Mouse (Mus musculus): ENCODE measurements at regions not wholly inside any gene's neighbourhood (a gene's known extent, or its start where the extent isn't known, plus 50 kb on each side); places are given as distances from the start of the nearest gene placed in this dataset.
A peak's percentile ranks its signal among the peaks of the same experiment; 100 is the strongest.

DNA sequence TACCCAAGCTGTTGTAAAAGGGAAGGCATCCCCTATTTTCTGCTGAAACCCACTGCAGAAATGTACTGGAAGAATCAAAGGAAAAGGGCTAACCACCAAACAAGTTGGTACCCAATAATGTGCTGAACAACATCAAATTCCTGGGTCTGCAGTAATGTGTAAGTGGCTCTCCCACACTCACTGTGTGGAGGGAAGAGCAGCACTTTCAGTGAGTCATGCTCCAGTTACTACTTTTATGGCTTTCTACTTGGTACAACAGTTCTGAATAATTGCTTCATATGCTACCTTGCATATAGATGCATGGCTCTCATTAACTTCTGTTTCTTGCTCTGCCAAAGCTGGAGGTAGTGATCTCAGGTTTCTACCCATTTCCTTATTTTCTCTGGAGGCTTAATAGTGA is 427.8 kb downstream of the 1700129C05Rik start:
- DNase-seq: no peak
- intact Hi-C loops (cut with DNase I; ENCODE audit: low total_unique reads): no loop called here

DNA sequence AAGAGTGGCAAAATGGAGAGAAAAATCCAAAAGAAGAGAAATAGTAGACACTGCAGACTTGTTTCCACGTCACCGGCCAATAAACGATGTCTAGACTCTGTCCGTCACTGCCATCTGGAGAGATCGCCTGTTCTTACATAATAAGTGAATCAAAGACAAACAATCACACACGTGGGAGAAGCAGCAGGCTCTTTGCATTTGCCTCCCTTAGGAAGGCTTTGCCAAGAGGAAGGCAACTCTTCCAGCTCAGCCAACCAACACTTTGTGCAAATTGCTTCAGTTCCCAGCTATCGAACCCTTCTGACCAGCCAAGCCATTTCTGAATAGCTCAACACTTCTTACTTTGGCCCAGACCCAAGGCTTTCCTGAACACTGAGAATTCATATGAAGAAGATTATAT is 432.8 kb downstream of the 1700129C05Rik start:
- intact Hi-C loops (cut with DNase I; ENCODE audit: low total_unique reads): no loop called here
- no peak for DNase-seq

DNA sequence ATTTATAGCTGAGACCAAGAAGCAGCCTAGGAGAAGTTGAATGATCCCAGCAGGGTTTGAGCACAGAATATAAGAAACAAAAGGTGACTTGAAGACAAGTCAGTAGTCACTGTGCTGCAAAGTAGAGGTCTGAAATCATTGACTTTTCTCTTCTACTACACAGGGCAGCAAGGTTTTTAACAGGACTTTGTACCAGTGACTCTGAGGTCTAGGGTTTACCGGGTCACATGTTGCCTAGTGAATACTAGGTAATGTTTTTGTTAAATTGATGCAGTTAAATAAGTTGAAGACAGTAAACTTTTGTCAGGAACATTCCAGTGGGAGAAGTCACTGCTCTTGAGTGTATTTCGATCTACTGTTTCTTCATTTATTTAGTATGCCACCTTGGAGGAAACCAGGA is 433.4 kb downstream of the 1700129C05Rik start:
- intact Hi-C loops (cut with DNase I; ENCODE audit: low total_unique reads): no loop called here
- DNase-seq: no peak

DNA sequence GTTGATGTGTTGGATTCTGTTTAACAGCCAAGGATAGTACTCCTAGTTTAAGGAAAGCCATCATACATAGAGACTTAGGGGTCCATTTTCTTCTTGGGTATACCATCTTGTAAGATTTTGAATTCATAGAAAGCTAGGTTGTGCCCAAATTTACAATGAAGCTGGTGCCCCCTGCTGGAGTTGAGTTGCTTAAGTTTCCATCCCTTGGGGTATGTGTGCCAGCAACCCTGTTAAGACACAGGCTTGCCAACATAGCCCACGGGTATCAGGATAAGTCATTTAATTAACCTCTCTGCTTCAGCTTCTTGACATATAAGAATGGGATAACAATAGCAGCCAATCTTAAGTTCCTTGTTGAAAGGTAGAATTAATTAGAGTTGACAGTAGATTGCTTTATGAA is 440.9 kb downstream of the 1700129C05Rik start:
- intact Hi-C loops (cut with DNase I; ENCODE audit: low total_unique reads): loop anchor here (5.0 kb wide), 1 partner anchor 664 kb away; no protein-coding TSS in a partner anchor
- DNase-seq: peak; percentile 20

DNA sequence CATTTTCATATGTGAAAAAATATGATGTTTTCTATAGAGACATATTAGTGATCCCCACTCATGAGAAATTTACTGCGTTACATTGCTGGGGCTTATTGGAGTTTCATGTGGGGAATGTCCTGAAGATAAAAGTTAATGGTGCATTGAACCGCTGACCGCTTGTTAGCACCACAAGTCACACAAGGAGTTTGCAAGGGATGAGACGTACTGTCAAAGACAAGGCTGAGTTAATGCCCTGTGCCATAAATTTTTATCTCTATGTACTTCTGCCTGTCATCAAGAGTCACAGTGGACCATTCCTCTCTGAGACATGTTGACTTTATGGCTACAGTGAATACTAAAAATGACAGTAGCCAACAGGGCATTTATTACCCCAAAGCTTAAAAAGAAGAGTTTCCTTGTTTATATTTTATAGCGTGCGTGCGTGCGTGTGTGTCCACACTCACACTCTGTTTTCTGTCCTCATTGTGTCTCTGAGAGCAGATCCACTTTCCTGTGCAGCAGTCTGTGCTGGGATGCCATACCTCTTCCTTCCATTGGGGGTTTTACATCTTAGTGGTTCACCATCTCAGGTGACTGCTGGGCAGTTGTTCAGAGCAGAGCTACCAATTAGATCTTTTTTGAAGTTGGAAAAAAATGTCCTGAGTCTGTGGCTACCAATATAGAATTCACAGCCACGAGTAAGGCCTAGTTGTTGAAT is 451.4 kb downstream of the 1700129C05Rik start:
- no peak for DNase-seq
- intact Hi-C loops (cut with DNase I; ENCODE audit: low total_unique reads): no loop called here

DNA sequence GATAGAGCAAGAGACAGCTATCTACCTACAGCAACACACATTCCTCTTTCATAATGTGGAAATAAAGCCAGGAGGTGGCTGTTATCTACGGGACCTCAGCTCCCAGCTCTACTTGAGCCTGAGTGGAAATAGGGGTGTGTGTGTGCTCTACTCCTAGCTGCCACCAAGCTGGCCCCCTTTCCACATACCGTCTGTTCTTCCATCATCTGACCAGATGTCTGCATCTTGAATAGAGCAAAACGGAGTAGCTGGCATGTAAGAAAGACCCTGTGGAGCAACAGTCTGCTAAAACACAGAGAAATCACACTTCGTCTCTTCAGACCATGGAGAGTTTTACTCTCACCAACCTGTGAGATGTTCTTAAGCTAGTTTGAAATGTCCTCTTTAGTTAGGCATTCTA is 454.9 kb downstream of the 1700129C05Rik start:
- DNase-seq: no peak
- intact Hi-C loops (cut with DNase I; ENCODE audit: low total_unique reads): no loop called here

DNA sequence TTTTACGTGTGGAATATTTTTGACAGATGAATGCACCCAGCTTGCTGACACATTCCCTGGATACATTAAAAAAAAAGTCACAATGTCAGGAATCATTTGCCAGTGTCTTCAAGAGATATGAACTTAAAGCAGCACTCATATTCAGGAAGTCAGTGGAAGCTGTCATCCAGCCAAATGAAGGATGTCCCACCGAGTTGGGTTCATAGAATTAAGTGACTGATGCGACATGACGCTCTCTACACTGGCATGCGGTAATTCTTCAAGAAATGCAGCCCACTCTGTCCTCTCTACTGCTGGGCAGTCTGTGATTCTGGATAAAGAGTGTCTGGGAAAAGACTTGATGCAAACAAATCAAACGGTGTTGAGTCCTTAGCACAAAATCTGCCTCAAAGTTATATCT is 463.9 kb downstream of the 1700129C05Rik start:
- intact Hi-C loops (cut with DNase I; ENCODE audit: low total_unique reads): no loop called here

DNA sequence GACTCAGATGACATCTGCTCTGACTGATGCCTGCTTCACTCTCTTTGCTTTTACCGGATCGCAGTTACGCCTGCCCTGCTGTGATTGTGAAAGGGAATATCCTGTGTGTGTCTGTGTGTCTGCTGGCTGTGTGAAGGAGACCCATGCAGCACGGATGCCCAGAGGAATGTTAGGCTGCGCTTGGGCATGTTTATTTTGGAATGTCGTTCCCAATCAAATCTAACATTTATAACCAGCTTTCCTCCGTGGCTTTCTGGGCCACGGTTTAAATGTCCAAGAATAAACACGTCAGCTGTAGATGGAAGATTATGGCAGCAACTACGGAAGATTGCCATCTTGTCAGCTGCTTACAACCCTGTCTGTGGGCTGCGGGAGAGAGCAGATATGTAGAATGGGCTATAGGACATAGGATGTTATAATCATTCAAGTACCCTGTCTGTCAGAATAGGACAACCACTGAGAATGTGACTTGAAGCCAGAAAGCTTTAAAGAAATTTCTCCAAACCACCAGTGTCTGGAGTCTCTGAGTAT is 464.5 kb downstream of the 1700129C05Rik start:
- intact Hi-C loops (cut with DNase I; ENCODE audit: low total_unique reads): no loop called here
- DNase-seq: no peak

More for the DNA sequence above, 463.9 kb downstream of the 1700129C05Rik start:
- DNase-seq: no peak

DNA sequence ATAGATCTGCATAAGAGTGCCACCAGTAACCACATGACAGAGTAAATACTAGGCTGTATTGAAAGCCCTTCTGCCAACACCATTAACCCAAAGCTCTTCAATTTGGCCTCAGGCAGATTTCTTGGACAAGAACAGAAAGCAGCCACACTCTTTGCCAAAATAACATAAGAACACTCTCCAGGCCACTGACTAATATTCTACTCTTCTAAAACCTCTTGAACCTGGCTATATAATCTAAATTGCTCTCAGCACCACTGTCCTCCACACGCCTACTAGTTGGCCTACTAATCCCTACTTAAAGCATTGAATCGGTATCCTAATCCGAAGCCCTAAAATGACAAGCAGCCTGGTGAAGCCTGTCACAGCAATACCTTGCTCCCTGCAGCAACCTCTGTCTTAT is 467.5 kb downstream of the 1700129C05Rik start:
- intact Hi-C loops (cut with DNase I; ENCODE audit: low total_unique reads): no loop called here
- DNase-seq: no peak

DNA sequence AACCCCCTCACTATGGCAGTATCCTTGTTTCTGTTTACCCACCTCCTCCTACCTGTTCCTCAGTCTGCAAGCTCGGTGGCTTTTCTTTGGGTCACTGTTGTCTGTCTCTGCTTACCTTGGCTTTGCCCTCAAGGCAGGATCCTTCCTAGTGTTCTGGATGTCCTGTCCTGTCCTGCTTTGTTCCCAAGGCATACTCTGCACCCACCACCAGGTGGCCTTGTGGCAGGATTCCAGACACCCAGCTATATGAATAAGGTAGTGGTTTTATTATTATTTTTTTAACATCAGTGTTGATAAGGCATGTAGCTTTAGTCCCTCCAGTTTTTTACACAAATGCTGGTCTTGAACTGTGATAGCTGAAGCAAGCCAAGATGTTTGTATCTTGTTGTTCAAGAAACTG is 478.7 kb downstream of the 1700129C05Rik start:
- intact Hi-C loops (cut with DNase I; ENCODE audit: low total_unique reads): no loop called here
- no peak for DNase-seq

DNA sequence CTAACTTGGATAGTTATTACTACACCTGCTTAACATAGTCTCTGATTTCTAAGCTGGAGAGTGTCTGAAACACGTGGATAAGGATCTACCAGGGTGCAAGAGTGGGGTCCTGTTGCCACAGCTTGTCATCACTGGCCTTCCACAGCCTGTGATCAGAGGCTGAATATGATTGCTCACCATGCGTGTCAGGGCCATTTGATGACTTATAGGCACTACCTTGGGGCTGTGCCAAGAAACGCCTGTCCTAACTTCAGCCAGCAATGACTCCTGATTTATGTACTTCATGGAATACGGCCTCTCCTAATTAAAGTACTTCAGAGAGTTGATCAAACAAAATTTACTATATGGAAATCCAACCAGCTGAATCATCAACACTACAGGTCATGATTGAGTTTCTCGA is 480.1 kb downstream of the 1700129C05Rik start:
- no peak for DNase-seq
- intact Hi-C loops (cut with DNase I; ENCODE audit: low total_unique reads): no loop called here

DNA sequence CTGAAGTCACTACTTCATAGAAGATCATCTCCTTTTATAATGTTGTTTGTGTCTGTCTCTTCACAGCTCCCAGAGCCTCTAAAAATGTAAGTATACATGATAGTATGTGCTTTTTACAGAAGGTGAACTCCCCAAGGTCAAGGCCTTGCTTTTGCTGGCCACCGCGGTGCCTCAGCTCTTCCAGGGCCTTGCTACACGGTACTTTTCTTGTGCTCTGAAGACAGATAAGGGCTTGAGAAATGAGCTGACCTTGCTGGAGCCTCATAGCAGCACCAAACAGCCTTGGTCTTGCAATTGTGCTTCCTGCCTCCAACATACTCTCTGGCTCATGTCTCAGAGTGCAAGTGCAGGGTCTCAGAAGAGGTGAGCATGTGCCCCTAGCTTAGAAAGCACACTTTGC is 481.3 kb downstream of the 1700129C05Rik start:
- no peak for DNase-seq
- intact Hi-C loops (cut with DNase I; ENCODE audit: low total_unique reads): no loop called here

DNA sequence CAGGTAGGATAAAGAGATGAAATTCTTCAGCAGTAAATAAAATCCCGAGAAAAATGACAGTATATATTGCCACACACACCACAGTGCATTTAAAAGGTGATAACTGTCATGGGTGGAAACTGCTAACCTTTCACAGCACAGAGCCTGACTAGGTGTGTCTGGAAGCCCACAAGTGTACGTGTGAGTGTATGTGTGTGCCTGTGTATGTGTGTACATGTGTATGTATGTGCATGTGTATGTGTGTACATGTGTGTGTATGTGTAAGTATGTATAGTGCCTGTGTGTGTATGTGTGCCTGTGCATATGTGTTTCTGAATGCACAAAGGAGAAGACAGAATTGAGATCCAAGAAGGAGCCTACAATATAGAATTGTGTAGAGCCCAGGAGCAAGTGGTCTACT is 485.4 kb downstream of the 1700129C05Rik start:
- DNase-seq: no peak
- intact Hi-C loops (cut with DNase I; ENCODE audit: low total_unique reads): no loop called here

DNA sequence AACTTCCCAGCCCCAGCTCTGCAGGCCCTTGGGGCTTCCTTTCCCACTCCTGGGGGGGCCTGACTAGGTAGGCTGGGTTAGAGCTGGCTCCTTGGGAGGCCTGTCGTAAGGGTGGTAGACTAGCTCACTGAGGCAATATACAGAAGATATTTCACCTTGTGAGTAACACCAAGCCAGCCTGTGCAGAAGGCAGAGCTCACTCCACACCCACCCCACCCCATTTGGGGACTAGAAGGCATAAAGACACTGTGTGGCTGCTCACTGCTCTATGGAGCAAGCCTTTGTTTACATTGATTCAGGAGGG is 485.8 kb downstream of the 1700129C05Rik start:
- no peak for DNase-seq
- intact Hi-C loops (cut with DNase I; ENCODE audit: low total_unique reads): no loop called here

DNA sequence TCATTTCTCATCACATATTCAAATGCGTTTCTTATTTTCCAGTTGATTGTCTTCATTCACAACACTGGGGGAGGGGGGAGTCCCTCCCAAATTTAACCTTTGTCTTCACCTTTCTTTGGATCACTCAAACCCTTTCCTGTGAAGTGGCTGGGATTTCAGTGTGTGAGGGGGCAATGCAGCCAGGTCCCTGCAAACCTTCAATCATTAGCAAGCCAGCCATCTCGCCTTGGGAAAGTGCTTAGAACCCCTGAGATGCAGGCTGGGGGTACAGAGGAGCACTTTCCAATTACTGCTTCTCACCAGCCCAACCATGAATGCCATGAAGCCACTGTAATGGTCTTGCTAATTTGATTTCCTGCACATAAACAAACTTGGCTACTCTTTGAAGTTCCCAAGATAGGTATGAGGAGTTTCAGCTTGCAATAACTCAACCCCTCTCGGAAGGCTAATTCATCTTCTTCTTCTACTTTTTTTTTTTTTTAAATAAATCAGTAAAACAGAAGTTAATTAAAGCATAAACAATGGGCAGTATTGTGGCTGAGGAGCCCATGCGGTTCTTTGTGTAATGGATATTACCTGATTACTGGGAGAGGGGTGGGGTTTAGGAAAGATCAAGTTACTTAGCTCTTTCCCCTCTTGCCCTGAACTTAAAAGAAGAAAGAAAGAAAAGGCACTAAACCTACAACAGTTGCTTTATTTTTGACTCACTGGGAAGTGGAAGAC is 486.3 kb downstream of the 1700129C05Rik start:
- intact Hi-C loops (cut with DNase I; ENCODE audit: low total_unique reads): no loop called here
- DNase-seq: no peak

DNA sequence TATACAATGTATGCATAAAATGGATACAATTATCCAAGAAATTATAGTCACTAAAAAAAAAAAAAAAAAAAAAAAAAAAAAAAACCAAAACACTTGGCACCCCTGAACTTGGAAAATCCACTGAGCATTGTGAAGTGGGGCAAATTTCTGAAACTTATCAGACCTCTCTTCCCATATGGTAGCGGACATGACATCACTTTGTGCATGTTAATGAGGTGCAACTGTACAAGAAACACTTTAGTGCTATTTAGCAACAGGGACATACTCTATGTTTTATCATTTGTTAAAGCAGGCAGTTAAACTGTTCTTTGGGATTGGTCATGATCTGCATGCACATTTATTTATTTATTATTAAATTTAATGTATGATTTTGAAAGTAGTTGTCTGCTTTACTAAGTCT is 489.7 kb downstream of the 1700129C05Rik start:
- no peak for DNase-seq
- intact Hi-C loops (cut with DNase I; ENCODE audit: low total_unique reads): no loop called here

DNA sequence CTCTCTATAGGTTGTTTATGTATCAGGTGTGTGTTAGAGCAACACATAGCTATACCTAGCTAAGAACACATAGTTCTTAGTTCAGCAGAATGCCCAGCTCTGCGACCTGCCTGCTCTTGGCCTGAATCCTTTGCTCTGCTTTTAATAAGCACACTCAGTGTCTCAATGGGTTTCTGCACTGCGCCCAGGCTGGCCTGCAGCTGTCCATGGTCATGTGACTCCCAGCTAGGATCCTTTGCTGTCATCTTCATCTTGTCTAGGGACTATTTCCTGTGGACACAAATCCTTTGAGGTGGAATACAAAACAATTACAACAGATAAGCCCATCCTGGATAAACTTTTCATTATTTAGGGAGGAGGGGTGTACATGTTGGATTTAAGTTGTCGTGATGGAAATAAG is 490.7 kb downstream of the 1700129C05Rik start:
- intact Hi-C loops (cut with DNase I; ENCODE audit: low total_unique reads): no loop called here

DNA sequence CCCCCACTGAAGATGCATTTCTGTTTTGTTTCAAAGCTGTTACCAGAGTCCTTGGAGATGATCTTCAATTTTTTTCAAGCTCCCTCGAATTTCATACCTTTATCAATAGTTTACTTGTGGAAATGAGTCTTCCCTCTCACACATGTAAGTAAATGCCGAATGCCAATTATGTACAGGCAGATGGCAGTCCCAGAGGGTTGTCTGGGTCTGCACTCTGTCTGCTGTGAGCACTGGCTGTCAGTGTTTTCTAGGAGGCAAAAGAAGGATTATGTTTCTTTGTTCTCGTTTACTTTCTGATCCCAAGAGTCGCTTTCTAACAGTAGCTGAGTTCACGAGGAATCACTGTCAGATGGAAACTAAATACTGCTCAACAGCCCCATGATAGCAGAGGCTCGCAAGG is 491.5 kb downstream of the 1700129C05Rik start:
- intact Hi-C loops (cut with DNase I; ENCODE audit: low total_unique reads): no loop called here
- no peak for DNase-seq

More for the DNA sequence above, 490.7 kb downstream of the 1700129C05Rik start:
- DNase-seq: no peak

DNA sequence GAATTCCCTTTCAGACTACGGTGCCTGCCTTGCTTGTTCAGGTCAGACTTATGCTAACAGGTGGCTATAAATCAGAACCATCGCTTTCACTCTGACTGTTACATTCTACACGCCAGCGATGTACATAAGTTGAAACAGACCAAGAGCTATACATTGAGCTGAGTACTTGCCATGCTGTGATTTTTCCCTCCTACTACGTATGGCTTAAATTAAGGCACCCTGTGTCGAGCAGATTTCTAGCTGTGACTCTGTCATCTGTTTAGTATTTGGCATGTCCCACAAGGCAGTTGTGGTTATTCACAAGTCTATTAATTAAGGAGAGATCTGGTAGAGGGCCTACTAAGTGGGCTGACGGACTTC is 504.4 kb downstream of the 1700129C05Rik start:
- DNase-seq: no peak
- intact Hi-C loops (cut with DNase I; ENCODE audit: low total_unique reads): no loop called here

DNA sequence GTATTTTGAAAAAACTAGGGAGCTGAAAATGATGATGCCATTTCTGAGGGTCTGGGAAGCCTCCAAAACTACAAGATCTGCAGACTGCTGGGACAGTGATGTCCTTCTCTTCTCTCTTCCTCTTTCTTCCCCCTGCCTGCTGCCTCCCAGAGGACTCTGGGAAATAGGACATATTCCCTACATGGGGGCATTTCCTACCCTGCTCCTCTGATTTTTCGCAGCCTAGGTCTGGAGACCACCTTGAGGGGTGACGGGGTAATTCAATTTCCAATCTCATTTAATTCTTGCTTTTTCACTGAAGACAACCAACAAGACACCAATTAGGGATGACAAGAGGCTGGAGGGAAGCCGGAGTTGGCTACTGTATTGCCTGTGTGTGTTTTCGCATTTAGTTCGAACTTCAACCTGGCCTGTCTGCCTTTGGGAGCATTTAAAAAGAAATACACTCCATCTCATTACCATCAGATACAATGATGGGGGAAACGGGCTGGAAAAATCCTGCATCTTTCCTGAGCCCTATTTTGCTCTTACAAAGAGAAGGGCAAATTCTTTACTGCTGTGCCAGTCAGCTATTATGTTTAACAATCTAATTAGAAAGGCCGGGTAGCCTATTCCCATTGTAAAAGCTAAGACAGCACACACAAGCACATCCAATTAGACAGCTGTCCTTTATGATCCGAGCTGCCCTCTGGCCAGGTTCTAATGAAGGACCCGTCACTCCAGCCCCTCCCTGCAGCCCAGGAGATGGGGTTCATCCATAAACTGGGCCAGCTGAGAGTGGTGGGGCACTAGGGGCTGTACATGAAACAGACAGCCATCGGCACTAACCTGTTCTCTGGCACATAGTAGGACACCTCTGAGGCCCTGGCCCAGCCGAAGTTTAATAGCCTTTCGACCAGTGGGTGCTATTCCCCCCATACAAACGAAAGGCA is 505.0 kb downstream of the 1700129C05Rik start:
- DNase-seq: no peak
- intact Hi-C loops (cut with DNase I; ENCODE audit: low total_unique reads): no loop called here

Measured in gastrocnemius, postnatal 14 days (tissue).